Mouse (Mus musculus) embryonic facial prominence, embryonic 13.5 days (tissue): Measurements from ENCODE around the gene H2afx. TPM values are rescaled to one million over a fixed set of nuclear protein-coding genes. Genes with fewer than 3 reads are reported as not detected.
"Not testable (repeated sequence)": the region's sequence is repeated elsewhere in the genome, so short reads cannot be mapped to it uniquely, and the experiment has no call there.

Source experiments
- ATAC-seq: fragments of 200-750 bp; cut with Nextera tagmentation; 2 replicates; pipeline ENCODE4 v1.8.0; 2017; ENCODE audit warnings: low read depth; ENCODE audit not compliant: insufficient number of reproducible peaks, insufficient read depth, low FRiP score, low TSS enrichment
- H3K27ac ChIP-seq: fragments of 300-500 bp; sonication (generic); 2 replicates; pipeline ENCODE4 v1.5.1; 2015; ENCODE audit warnings: moderate library complexity, mild to moderate bottlenecking, inconsistent platforms
- H3K27me3 ChIP-seq: fragments of 300-500 bp; sonication (generic); 2 replicates; pipeline ENCODE4 v1.6.1; 2015; ENCODE audit warnings: mild to moderate bottlenecking, inconsistent platforms
- H3K36me3 ChIP-seq: fragments of 300-500 bp; sonication (generic); 2 replicates; pipeline ENCODE4 v1.6.1; 2015; ENCODE audit warnings: mild to moderate bottlenecking, inconsistent platforms
- H3K4me1 ChIP-seq: fragments of 300-500 bp; sonication (generic); 2 replicates; pipeline ENCODE4 v1.6.1; 2015; ENCODE audit warnings: inconsistent platforms
- H3K4me2 ChIP-seq: fragments of 300-500 bp; sonication (generic); 2 replicates; pipeline ENCODE4 v1.6.1; 2015; ENCODE audit warnings: moderate library complexity, mild to moderate bottlenecking, inconsistent platforms
- H3K4me3 ChIP-seq: fragments of 300-500 bp; sonication (generic); 2 replicates; pipeline ENCODE4 v1.5.1; 2015; ENCODE audit warnings: mild to moderate bottlenecking, inconsistent platforms
- H3K9ac ChIP-seq: fragments of 300-500 bp; sonication (generic); 2 replicates; pipeline ENCODE4 v1.6.1; 2015; ENCODE audit warnings: mild to moderate bottlenecking, inconsistent platforms
- H3K9me3 ChIP-seq: fragments of 300-500 bp; sonication (generic); 2 replicates; pipeline ENCODE4 v1.6.1; 2016; ENCODE audit warnings: inconsistent platforms
- WGBS: fragments of 180-500 bp; shearing (Covaris S2); methylation state at CpG from one replicate; pipeline ENCODE4 v1.1.7; 2015; ENCODE audit warnings: mixed read lengths; 5-methylcytosine and 5-hydroxymethylcytosine counted together
- microRNA-seq: library from miRNA; unstranded; fragments of <30 nt; microRNA quantifications from one replicate; pipeline ENCODE4, GENCODE M21; 2016
- polyA plus RNA-seq: library from polyadenylated mRNA; unstranded; fragments of >200 nt; fragmentation: Nextera tagmentation; extraction: Ambion mirVana; gene quantifications from 2 replicates; pipeline ENCODE4 v1.2.1, GENCODE M21; 2015

H2afx gene
- polyA plus RNA-seq, 1 experiment from 2014 or later = 385 TPM

DNA sequence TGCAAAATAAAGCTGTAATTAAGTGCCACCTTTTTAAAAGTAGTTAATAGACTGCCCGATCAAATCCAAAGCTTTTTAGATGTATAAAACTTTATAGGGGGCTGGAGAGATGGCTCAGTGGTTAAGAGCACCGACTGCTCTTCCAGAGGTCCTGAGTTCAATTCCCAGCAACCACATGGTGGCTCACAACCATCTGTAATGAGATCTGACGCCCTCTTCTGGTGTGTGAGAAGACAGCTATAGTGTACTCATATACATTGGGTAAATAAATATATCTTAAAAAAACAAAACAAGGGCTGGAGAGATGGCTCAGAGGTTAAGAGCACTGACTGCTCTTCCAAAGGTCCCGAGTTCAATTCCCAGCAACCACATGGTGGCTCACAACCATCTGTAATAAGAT, 27.4 kb downstream of the H2afx start:
- H3K27me3 ChIP-seq, H3K9me3 ChIP-seq, H3K4me1 ChIP-seq, ATAC-seq: not testable (repeated sequence)
- Histone ChIP-seq H3K4me3 (peak overlapping the region; percentile 96), H3K36me3 (peaks cover 29% of the 10 kb centered on the region), H3K27ac (peak overlapping the region; percentile 69), H3K9ac (peak overlapping the region; percentile 90), H3K4me2 (peak overlapping the region; percentile 86)
- WGBS = 43% methylated on average over 4 of the region's 4 CpGs

GRCm38 (mm10) chr9:44364480-44364879, 30.0 kb downstream of the H2afx start:
- no peaks in the 10 kb centered on the region for H3K9me3 ChIP-seq
- H3K27ac ChIP-seq = no peak overlapping the region
- H3K36me3 ChIP-seq = peaks cover 5% of the 10 kb centered on the region
- no peaks in the 10 kb centered on the region for H3K27me3 ChIP-seq
- no peak overlapping the region for H3K4me3 ChIP-seq
- H3K4me2 ChIP-seq = no peak overlapping the region
- no peak for ATAC-seq
- peaks cover 6% of the 10 kb centered on the region for H3K4me1 ChIP-seq
- 61% methylated on average over 3 of the region's 3 CpGs for WGBS
- H3K9ac ChIP-seq = no peak overlapping the region

- Histone ChIP-seq H3K4me1 (peaks cover 2% of the 10 kb centered on the region; the same call in 1 of the 2 replicates), H3K27ac (no peak overlapping the region), H3K4me3 (no peak overlapping the region), H3K36me3 (no peaks in the 10 kb centered on the region), H3K4me2 (no peak overlapping the region), H3K9ac (no peak overlapping the region), H3K27me3 (no peaks in the 10 kb centered on the region), H3K9me3 (no peaks in the 10 kb centered on the region)
- no peak for ATAC-seq
Measured at GRCm38 (mm10) chr9:44373386-44373785, 38.9 kb downstream of the H2afx start.

DNA sequence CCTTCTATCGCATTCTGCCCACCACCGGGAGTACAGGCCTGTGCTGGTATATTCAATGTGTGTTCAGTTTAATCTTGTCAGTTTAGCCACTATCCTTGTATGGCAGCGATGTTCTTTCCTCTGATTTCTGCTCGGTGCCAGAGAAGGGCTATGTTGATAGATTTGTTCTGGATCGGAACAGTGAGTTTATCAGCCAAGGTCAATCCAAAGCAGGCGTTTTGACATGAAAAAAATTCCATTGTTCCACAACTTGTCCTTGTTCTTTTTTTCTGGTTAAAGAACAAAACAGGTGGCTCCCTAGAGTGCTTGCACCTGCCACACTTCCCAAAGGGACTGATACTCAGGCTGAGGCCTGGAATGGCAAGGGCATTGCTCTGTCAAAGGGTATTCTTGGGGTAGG, 41.6 kb downstream of the H2afx start:
- no peak overlapping the region for H3K4me3 ChIP-seq
- H3K36me3 ChIP-seq = peaks cover 6% of the 10 kb centered on the region
- H3K4me1 ChIP-seq = peaks cover 17% of the 10 kb centered on the region
- H3K9me3 ChIP-seq = no peaks in the 10 kb centered on the region
- no peak overlapping the region for H3K27ac ChIP-seq
- no peak overlapping the region for H3K9ac ChIP-seq
- 92% methylated on average over 6 of the region's 6 CpGs for WGBS
- no peak for ATAC-seq
- H3K27me3 ChIP-seq = no peaks in the 10 kb centered on the region
- H3K4me2 ChIP-seq = no peak overlapping the region

DNA sequence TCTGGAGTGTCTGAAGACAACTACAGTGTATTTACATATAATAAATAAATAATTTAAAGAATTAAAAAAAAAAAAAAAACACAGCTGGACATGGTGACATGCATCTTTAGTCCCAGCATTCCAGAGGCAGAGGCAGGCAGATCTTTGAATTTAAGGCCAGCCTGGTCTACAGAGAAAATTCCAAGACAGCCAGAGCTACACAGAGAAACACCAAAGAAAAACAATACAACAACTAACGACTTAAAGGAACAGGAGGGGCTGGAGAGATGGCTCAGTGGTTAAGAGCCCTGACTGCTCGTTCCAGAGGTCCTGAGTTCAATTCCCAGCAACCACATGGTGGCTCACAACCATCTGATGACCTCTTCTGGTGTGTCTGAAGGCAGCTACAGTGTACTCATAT, 42.8 kb downstream of the H2afx start:
- not testable (repeated sequence) for H3K27ac ChIP-seq, ATAC-seq, H3K27me3 ChIP-seq, H3K4me3 ChIP-seq, H3K9ac ChIP-seq, H3K9me3 ChIP-seq, H3K4me2 ChIP-seq
- WGBS = 80% methylated on average over 2 of the region's 2 CpGs
- Histone ChIP-seq H3K4me1 (peaks cover 17% of the 10 kb centered on the region), H3K36me3 (peaks cover 18% of the 10 kb centered on the region)

DNA sequence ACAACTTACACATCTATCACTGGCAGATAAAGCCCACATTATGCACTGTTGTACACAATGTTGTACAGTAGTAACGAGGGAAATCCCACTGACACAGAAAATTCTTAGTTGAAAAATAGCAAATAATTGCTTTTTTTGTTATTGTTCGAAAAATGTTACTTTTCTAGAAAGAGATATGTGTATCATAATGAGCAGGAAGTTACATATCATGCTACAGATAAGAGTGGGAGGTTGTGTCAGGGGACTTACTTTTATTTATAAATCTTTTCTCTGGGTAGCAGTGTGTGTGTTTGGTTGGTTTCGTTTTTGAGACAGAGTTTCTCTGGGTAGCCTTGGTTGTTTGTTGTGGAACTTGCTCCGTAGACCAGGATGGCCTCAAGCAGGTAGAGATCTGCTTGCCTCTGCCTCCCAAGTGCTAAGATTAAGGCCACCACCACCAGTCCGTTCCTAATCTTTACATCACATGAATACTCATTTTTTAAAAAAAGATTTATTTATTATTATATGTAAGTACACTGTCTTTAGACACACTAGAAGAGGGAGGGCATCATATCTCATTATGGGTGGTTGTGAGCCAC, 43.7 kb downstream of the H2afx start:
- 87% methylated on average over 5 of the region's 5 CpGs for WGBS
- Histone ChIP-seq H3K36me3 (peaks cover 27% of the 10 kb centered on the region), H3K4me2 (peak overlapping the region; percentile 86), H3K4me1 (peaks cover 17% of the 10 kb centered on the region), H3K27ac (no peak overlapping the region), H3K9ac (peak overlapping the region; percentile 95), H3K27me3 (no peaks in the 10 kb centered on the region), H3K9me3 (no peaks in the 10 kb centered on the region), H3K4me3 (peak overlapping the region; percentile 89)
- no peak for ATAC-seq

DNA sequence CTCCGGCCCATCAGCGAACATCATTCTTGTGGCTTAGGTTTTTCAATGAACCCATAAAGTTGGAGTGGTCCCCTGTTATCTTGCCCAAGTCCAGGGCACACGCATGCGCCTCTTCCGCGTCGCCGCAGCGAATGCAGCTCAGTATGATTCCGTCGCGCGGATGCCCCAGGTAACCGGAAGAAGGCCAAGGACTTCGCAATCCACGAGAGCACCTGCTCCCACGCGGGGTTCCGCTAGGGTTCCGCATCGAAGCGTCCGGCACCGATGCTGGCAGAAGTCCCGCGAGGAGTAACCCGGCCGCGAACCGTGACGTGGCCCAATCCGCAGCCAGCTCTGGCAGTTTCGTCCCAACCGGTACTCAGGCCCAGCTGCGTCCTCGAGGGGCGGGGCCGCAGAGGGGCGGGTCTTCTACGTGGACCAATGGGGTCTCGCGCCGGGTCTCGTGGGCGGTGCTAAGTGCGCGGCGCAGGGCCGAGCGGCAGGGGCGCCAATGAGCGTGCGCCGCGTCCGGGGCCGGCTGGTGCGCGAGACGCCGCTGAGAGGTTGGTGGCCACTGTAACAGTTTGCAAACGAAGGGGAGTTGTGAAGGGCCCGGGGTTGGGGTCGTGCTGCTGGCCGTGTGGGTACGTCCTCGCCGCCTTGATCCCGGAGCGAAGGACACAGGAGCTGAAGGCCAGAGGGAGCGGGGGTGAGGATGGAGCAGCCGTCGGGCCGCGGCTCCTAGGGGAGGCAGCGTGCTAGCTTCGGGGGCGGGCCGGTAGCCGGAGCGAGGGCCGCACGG, 44.8 kb downstream of the H2afx start, which contains the start of gene Hyou1:
Gene Hyou1, plus strand, starts transcription at position 437 of the 781 bp plus-strand sequence.
- Histone ChIP-seq H3K27ac (peak within 1 kb of the TSS; percentile 87), H3K4me3 (peak within 1 kb of the TSS; percentile 89), H3K27me3 (no peaks in the 10 kb centered on the region), H3K4me1 (peaks cover 17% of the 10 kb centered on the region), H3K9ac (peak within 1 kb of the TSS; percentile 95), H3K4me2 (peak within 1 kb of the TSS; percentile 86), H3K36me3 (peaks cover 37% of the 10 kb centered on the region), H3K9me3 (no peaks in the 10 kb centered on the region)
- under 1% methylated on average over 82 of the region's 83 CpGs for WGBS
- ATAC-seq = peak; percentile 97

DNA sequence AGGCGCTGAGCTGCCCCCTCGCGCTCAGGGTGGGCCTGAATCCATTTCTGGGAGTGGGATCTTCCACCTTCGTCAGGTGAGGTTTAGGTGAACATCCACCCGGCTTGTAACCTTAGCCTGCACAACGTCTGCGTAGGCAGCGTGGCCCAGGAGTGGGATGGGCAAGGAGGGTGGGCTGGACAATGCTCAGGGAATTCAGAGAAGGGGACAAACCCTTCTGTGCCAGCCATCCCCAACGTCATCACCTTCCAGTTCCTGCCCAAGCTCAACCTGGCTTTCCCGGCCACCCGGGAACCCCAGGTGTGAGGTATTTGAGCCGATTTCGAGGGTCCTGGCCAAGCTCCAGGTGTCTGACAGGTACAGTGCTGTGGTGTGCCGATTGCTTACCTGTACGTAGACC, 45.4 kb downstream of the H2afx start:
- Histone ChIP-seq H3K4me2 (peak overlapping the region; percentile 86), H3K9ac (peak overlapping the region; percentile 95), H3K36me3 (peaks cover 44% of the 10 kb centered on the region), H3K4me3 (peak overlapping the region; percentile 89), H3K27me3 (no peaks in the 10 kb centered on the region), H3K27ac (peak overlapping the region; percentile 87), H3K9me3 (no peaks in the 10 kb centered on the region), H3K4me1 (peaks cover 17% of the 10 kb centered on the region)
- peak; percentile 22; the same call in 1 of the 2 replicates for ATAC-seq
- WGBS = 7% methylated on average over 15 of the region's 15 CpGs

DNA sequence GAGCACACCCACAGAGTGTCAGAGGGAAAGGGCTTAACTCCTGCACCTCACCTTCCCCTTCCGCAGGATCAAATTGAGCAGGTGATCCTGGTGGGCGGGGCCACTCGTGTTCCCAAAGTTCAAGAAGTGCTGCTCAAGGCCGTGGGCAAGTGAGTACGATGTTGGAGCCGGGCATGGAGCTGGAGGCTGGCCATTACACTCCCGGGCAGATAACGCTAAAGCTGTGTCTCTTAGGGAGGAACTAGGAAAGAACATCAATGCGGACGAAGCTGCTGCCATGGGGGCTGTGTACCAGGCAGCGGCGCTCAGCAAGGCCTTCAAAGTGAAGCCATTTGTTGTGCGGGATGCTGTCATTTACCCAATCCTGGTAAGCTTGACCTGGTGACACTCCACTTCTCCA, 50.1 kb downstream of the H2afx start:
- no peak overlapping the region for H3K9ac ChIP-seq
- H3K4me2 ChIP-seq = no peak overlapping the region
- 93% methylated on average over 13 of the region's 13 CpGs for WGBS
- H3K9me3 ChIP-seq = no peaks in the 10 kb centered on the region
- H3K27ac ChIP-seq = no peak overlapping the region
- H3K4me3 ChIP-seq = no peak overlapping the region
- ATAC-seq = no peak
- peaks cover 91% of the 10 kb centered on the region for H3K36me3 ChIP-seq
- H3K4me1 ChIP-seq = peaks cover 11% of the 10 kb centered on the region
- H3K27me3 ChIP-seq = no peaks in the 10 kb centered on the region

Small RNA genes within 50 kb of the gene (microRNA-seq; reads per million reads assigned to microRNA genes)
- gene Gm44335 = not detected

Other genes with a start within 250 kb of the H2afx start
- 0.21 and 0.39 TPM in 2 replicates for gene Mfrp, start 233.0 kb upstream of the H2afx start, polyA plus RNA-seq
- 1.5 and 2.8 TPM in 2 replicates for gene C1qtnf5, start 227.4 kb upstream of the H2afx start, polyA plus RNA-seq
- 0.30 and 0.48 TPM in 2 replicates for gene Gm49380, start 221.2 kb upstream of the H2afx start, polyA plus RNA-seq
- gene Rnf26, start 221.2 kb upstream of the H2afx start, polyA plus RNA-seq = 73.3 and 80.1 TPM in 2 replicates
- 25.6 and 28.9 TPM in 2 replicates for gene Mcam, start 200.2 kb upstream of the H2afx start, polyA plus RNA-seq
- 17.3 and 19.5 TPM in 2 replicates for gene Cbl, start 100.6 kb upstream of the H2afx start, polyA plus RNA-seq
- not detected in 2 replicates for gene Ccdc153, start 94.0 kb upstream of the H2afx start, polyA plus RNA-seq
- gene Pdzd3, start 83.2 kb upstream of the H2afx start, polyA plus RNA-seq = 0.37 TPM in 1 of 2 replicates, not detected in the other
- gene Nlrx1, start 66.1 kb upstream of the H2afx start, polyA plus RNA-seq = 8.2 and 9.8 TPM in 2 replicates
- 6.1 and 6.5 TPM in 2 replicates for gene Abcg4, start 46.1 kb upstream of the H2afx start, polyA plus RNA-seq
- gene Hinfp, start 29.0 kb upstream of the H2afx start, polyA plus RNA-seq = 27.9 and 30.6 TPM in 2 replicates
- gene C2cd2l, start 14.4 kb upstream of the H2afx start, polyA plus RNA-seq = 8.3 TPM in 2 replicates
- 38.4 and 40.5 TPM in 2 replicates for gene Dpagt1, start 8.7 kb upstream of the H2afx start, polyA plus RNA-seq
- gene Hmbs, start 9.5 kb downstream of the H2afx start, polyA plus RNA-seq = 114 and 119 TPM in 2 replicates
- gene Vps11, start 27.0 kb downstream of the H2afx start, polyA plus RNA-seq = 27.7 and 28.2 TPM in 2 replicates
- 30.8 and 31.6 TPM in 2 replicates for gene Hyou1, start 44.8 kb downstream of the H2afx start, polyA plus RNA-seq
- gene Slc37a4, start 62.2 kb downstream of the H2afx start, polyA plus RNA-seq = 12.2 and 13.4 TPM in 2 replicates
- gene Rps25, start 72.4 kb downstream of the H2afx start, polyA plus RNA-seq = 2,222 and 2,384 TPM in 2 replicates
- gene Trappc4, start 72.9 kb downstream of the H2afx start, polyA plus RNA-seq = 165 and 174 TPM in 2 replicates
- 33.3 and 35.3 TPM in 2 replicates for gene Ccdc84, start 83.9 kb downstream of the H2afx start, polyA plus RNA-seq
- gene Foxr1, start 106.4 kb downstream of the H2afx start, polyA plus RNA-seq = not detected in 2 replicates
- gene Upk2, start 120.3 kb downstream of the H2afx start, polyA plus RNA-seq = 2.8 and 2.9 TPM in 2 replicates
- gene Bcl9l, start 148.1 kb downstream of the H2afx start, polyA plus RNA-seq = 18.2 and 19.3 TPM in 2 replicates
- gene Cxcr5, start 227.2 kb downstream of the H2afx start, polyA plus RNA-seq = 0.10 TPM in 1 of 2 replicates, not detected in the other